Mouse (Mus musculus) spleen, adult 2 months (tissue): ENCODE measurements around the gene Tas2r107.

Source experiments
- CTCF ChIP-seq: fragments of 200-500 bp; IDR thresholded peaks from 2 replicates; pipeline ENCODE4 v1.5.1; 2011; ENCODE audit warnings: mild to moderate bottlenecking, inconsistent platforms; ENCODE audit not compliant: insufficient read depth, insufficient read length, insufficient replicate concordance; ENCODE audit errors: extremely low read depth
- POLR2A ChIP-seq: fragments of 200-500 bp; IDR thresholded peaks from 2 replicates; pipeline ENCODE4 v1.6.1; 2011; ENCODE audit warnings: low read depth, low read length, inconsistent platforms

GRCm38 (mm10) chr6:131630812-131631211 is 29.1 kb downstream of the Tas2r107 start, which contains the start of gene Tas2r130:
- no peak for TF ChIP-seq CTCF
- no peak for TF ChIP-seq POLR2A
